Mouse (Mus musculus): Measurements from ENCODE around the gene Setmar. TPM values are rescaled to one million over a fixed set of nuclear protein-coding genes. Genes with fewer than 3 reads are reported as not detected.
"Not testable (repeated sequence)": the region's sequence is repeated elsewhere in the genome, so short reads cannot be mapped to it uniquely, and the experiment has no call there.

Gene Setmar
- polyA plus RNA-seq (2015; fragmentation: Nextera tagmentation; extraction: Ambion mirVana), result 7.0 and 7.1 TPM in 2 replicates

GRCm38 (mm10) chr6:108064918-108065526 is at the start of gene Setmar:
Gene Setmar, plus strand, starts transcription at chr6:108065045.
- no peaks in the 10 kb centered on the region for H3K9me3 ChIP-seq (replicated peaks; ENCODE audit: control insufficient read depth, low read length)
- peak within 1 kb of the TSS; percentile 96 for H3K27ac ChIP-seq (ENCODE audit: low read length)
- peak within 1 kb of the TSS; percentile 73 for H3K4me3 ChIP-seq (replicated peaks; ENCODE audit: low read length)
- H3K36me3 ChIP-seq (ENCODE audit: control insufficient read depth, insufficient read depth, low read length), result no peaks in the 10 kb centered on the region
- peak; percentile 98 for ATAC-seq (ENCODE audit: insufficient read depth, low FRiP score)
- peak within 1 kb of the TSS; percentile 90 for H3K9ac ChIP-seq (ENCODE audit: low read length)
- under 1% methylated on average over 24 of the region's 24 CpGs for WGBS
- H3K4me1 ChIP-seq (ENCODE audit: control insufficient read depth, insufficient read depth, low read length), result 0 out of 2 replicates have a peak, but pooled peaks cover 2% of the 10 kb centered on the region
- H3K27me3 ChIP-seq (ENCODE audit: control insufficient read depth, insufficient read depth, low read length), result no peaks in the 10 kb centered on the region
- H3K4me2 ChIP-seq (ENCODE audit: low read depth, low read length), result peak within 1 kb of the TSS; percentile 64

- no peaks in the 10 kb centered on the region for H3K36me3 ChIP-seq (ENCODE audit: control insufficient read depth, insufficient read depth, low read length)
- H3K27ac ChIP-seq (ENCODE audit: low read length), result no peak overlapping the region
- no peak overlapping the region for H3K4me3 ChIP-seq (replicated peaks; ENCODE audit: low read length)
- no peak overlapping the region for H3K9ac ChIP-seq (ENCODE audit: low read length)
- no peaks in the 10 kb centered on the region for H3K27me3 ChIP-seq (ENCODE audit: control insufficient read depth, insufficient read depth, low read length)
- no peak for ATAC-seq (ENCODE audit: insufficient read depth, low FRiP score)
- 86% methylated on average over 5 of the region's 5 CpGs for WGBS
- H3K4me1 ChIP-seq (ENCODE audit: control insufficient read depth, insufficient read depth, low read length), result no peaks in the 10 kb centered on the region
- H3K9me3 ChIP-seq (replicated peaks; ENCODE audit: control insufficient read depth, low read length), result no peaks in the 10 kb centered on the region
- H3K4me2 ChIP-seq (ENCODE audit: low read depth, low read length), result no peak overlapping the region
Measured at GRCm38 (mm10) chr6:108021646-108022045, 43.2 kb upstream of the Setmar start.

GRCm38 (mm10) chr6:108055041-108055440 is 9.8 kb upstream of the Setmar start:
- H3K27ac ChIP-seq (ENCODE audit: low read length); ATAC-seq (ENCODE audit: insufficient read depth, low FRiP score); H3K36me3 ChIP-seq (ENCODE audit: control insufficient read depth, insufficient read depth, low read length); H3K27me3 ChIP-seq (ENCODE audit: control insufficient read depth, insufficient read depth, low read length); H3K4me1 ChIP-seq (ENCODE audit: control insufficient read depth, insufficient read depth, low read length); H3K4me2 ChIP-seq (ENCODE audit: low read depth, low read length); H3K9me3 ChIP-seq (replicated peaks; ENCODE audit: control insufficient read depth, low read length); H3K4me3 ChIP-seq (replicated peaks; ENCODE audit: low read length); H3K9ac ChIP-seq (ENCODE audit: low read length): not testable (repeated sequence)
- 0% methylated on average over 2 of the region's 2 CpGs for WGBS

- 72% methylated on average over 3 of the region's 3 CpGs for WGBS
- Histone ChIP-seq H3K27ac (ENCODE audit: low read length) (no peak overlapping the region), H3K4me2 (ENCODE audit: low read depth, low read length) (no peak overlapping the region), H3K9me3 (replicated peaks; ENCODE audit: control insufficient read depth, low read length) (no peaks in the 10 kb centered on the region), H3K4me1 (ENCODE audit: control insufficient read depth, insufficient read depth, low read length) (no peaks in the 10 kb centered on the region), H3K36me3 (ENCODE audit: control insufficient read depth, insufficient read depth, low read length) (no peaks in the 10 kb centered on the region), H3K9ac (ENCODE audit: low read length) (no peak overlapping the region), H3K4me3 (replicated peaks; ENCODE audit: low read length) (no peak overlapping the region), H3K27me3 (ENCODE audit: control insufficient read depth, insufficient read depth, low read length) (no peaks in the 10 kb centered on the region)
- ATAC-seq (ENCODE audit: insufficient read depth, low FRiP score), result no peak
Measured at GRCm38 (mm10) chr6:108055946-108056345, 8.9 kb upstream of the Setmar start.

GRCm38 (mm10) chr6:108057353-108057752 is 7.5 kb upstream of the Setmar start:
- Histone ChIP-seq H3K27me3 (ENCODE audit: control insufficient read depth, insufficient read depth, low read length) (no peaks in the 10 kb centered on the region), H3K4me1 (ENCODE audit: control insufficient read depth, insufficient read depth, low read length) (no peaks in the 10 kb centered on the region), H3K27ac (ENCODE audit: low read length) (no peak overlapping the region), H3K36me3 (ENCODE audit: control insufficient read depth, insufficient read depth, low read length) (no peaks in the 10 kb centered on the region), H3K9me3 (replicated peaks; ENCODE audit: control insufficient read depth, low read length) (no peaks in the 10 kb centered on the region), H3K4me3 (replicated peaks; ENCODE audit: low read length) (no peak overlapping the region), H3K9ac (ENCODE audit: low read length) (no peak overlapping the region), H3K4me2 (ENCODE audit: low read depth, low read length) (no peak overlapping the region)
- no peak for ATAC-seq (ENCODE audit: insufficient read depth, low FRiP score)
- WGBS, result 63% methylated on average over 4 of the region's 4 CpGs

- 77% methylated on average over 5 of the region's 5 CpGs for WGBS
- H3K27me3 ChIP-seq (ENCODE audit: control insufficient read depth, insufficient read depth, low read length), result no peaks in the 10 kb centered on the region
- H3K27ac ChIP-seq (ENCODE audit: low read length), result no peak overlapping the region
- H3K4me3 ChIP-seq (replicated peaks; ENCODE audit: low read length), result no peak overlapping the region
- no peaks in the 10 kb centered on the region for H3K4me1 ChIP-seq (ENCODE audit: control insufficient read depth, insufficient read depth, low read length)
- H3K4me2 ChIP-seq (ENCODE audit: low read depth, low read length), result no peak overlapping the region
- H3K9ac ChIP-seq (ENCODE audit: low read length), result no peak overlapping the region
- H3K9me3 ChIP-seq (replicated peaks; ENCODE audit: control insufficient read depth, low read length), result no peaks in the 10 kb centered on the region
- no peak for ATAC-seq (ENCODE audit: insufficient read depth, low FRiP score)
- H3K36me3 ChIP-seq (ENCODE audit: control insufficient read depth, insufficient read depth, low read length), result no peaks in the 10 kb centered on the region
Measured at GRCm38 (mm10) chr6:108058066-108058465, 6.8 kb upstream of the Setmar start.

- Histone ChIP-seq H3K27me3 (ENCODE audit: control insufficient read depth, insufficient read depth, low read length) (no peaks in the 10 kb centered on the region), H3K4me1 (ENCODE audit: control insufficient read depth, insufficient read depth, low read length) (0 out of 2 replicates have a peak, but pooled peaks cover 2% of the 10 kb centered on the region), H3K36me3 (ENCODE audit: control insufficient read depth, insufficient read depth, low read length) (no peaks in the 10 kb centered on the region), H3K4me3 (replicated peaks; ENCODE audit: low read length) (no peak overlapping the region), H3K9me3 (replicated peaks; ENCODE audit: control insufficient read depth, low read length) (no peaks in the 10 kb centered on the region), H3K4me2 (ENCODE audit: low read depth, low read length) (no peak overlapping the region), H3K9ac (ENCODE audit: low read length) (no peak overlapping the region), H3K27ac (ENCODE audit: low read length) (no peak overlapping the region)
- no peak for ATAC-seq (ENCODE audit: insufficient read depth, low FRiP score)
- 67% methylated on average over 3 of the region's 3 CpGs for WGBS
Measured at GRCm38 (mm10) chr6:108061121-108061520, 3.7 kb upstream of the Setmar start.

GRCm38 (mm10) chr6:108065583-108065982 is 738 bp downstream of the Setmar start:
- H3K27me3 ChIP-seq (ENCODE audit: control insufficient read depth, insufficient read depth, low read length), result no peaks in the 10 kb centered on the region
- no peaks in the 10 kb centered on the region for H3K9me3 ChIP-seq (replicated peaks; ENCODE audit: control insufficient read depth, low read length)
- peak overlapping the region; percentile 73 for H3K4me3 ChIP-seq (replicated peaks; ENCODE audit: low read length)
- ATAC-seq (ENCODE audit: insufficient read depth, low FRiP score), result no peak
- H3K9ac ChIP-seq (ENCODE audit: low read length), result peak overlapping the region; percentile 65
- peak overlapping the region; percentile 64 for H3K4me2 ChIP-seq (ENCODE audit: low read depth, low read length)
- WGBS, result 6% methylated on average over 6 of the region's 6 CpGs
- peak overlapping the region; percentile 96 for H3K27ac ChIP-seq (ENCODE audit: low read length)
- H3K4me1 ChIP-seq (ENCODE audit: control insufficient read depth, insufficient read depth, low read length), result 0 out of 2 replicates have a peak, but pooled peaks cover 2% of the 10 kb centered on the region
- H3K36me3 ChIP-seq (ENCODE audit: control insufficient read depth, insufficient read depth, low read length), result no peaks in the 10 kb centered on the region

GRCm38 (mm10) chr6:108070947-108071346 is 6.1 kb downstream of the Setmar start:
- H3K27ac ChIP-seq (ENCODE audit: low read length), result no peak overlapping the region
- no peak overlapping the region for H3K4me2 ChIP-seq (ENCODE audit: low read depth, low read length)
- H3K4me1 ChIP-seq (ENCODE audit: control insufficient read depth, insufficient read depth, low read length), result no peaks in the 10 kb centered on the region
- WGBS, result 86% methylated on average over 7 of the region's 7 CpGs
- H3K9ac ChIP-seq (ENCODE audit: low read length), result no peak overlapping the region
- no peak for ATAC-seq (ENCODE audit: insufficient read depth, low FRiP score)
- H3K9me3 ChIP-seq (replicated peaks; ENCODE audit: control insufficient read depth, low read length), result no peaks in the 10 kb centered on the region
- H3K4me3 ChIP-seq (replicated peaks; ENCODE audit: low read length), result no peak overlapping the region
- no peaks in the 10 kb centered on the region for H3K27me3 ChIP-seq (ENCODE audit: control insufficient read depth, insufficient read depth, low read length)
- H3K36me3 ChIP-seq (ENCODE audit: control insufficient read depth, insufficient read depth, low read length), result peaks cover 3% of the 10 kb centered on the region; the same call in 1 of the 2 replicates

All from stomach, embryonic 16.5 days (tissue).